Mouse (Mus musculus) ovary, postnatal 10 days (tissue): ENCODE data around the gene Arl8b.
A peak's percentile ranks its signal among the peaks of the same experiment; 100 is the strongest.

Experiments used
- DNase-seq: peaks from one replicate; pipeline ENCODE4 v3.0.0; 2022; ENCODE audit warnings: low spot score

Gene Arl8b

DNA sequence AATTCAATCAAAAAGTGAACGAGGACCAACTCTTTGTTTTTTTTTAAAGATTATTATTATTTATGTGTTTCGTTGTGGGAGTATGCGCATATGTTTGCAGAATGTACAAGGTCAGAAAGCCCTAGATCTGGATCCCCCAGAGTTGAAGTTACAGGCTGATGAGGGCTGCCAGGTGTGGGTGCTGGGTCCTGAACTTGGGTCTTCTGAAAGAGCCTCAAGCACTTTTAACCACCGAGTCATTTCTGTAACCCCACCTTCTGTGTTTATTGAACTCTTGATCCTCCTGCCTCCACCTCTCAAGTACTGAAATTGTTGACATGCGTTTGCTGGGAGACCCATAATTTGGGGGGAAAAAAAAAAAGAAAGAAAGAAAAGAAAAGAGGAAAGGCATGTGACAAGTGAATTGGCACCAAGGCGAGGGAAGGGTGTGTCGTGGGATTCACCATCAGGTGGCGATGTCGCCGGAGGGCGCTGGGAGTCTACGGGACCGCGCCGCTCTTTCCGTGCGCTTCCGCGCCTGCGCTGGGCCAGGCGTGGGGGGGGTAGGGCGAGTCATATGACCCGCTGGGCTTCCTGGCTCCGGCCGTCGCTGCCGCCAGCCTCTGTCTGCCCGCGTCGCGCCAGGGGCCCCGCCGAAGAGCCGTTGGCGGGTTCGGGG is at the start of gene Arl8b:
Gene Arl8b, plus strand, starts transcription at position 574 of the 658 bp plus-strand sequence.
- DNase-seq = peak; percentile 95

DNA sequence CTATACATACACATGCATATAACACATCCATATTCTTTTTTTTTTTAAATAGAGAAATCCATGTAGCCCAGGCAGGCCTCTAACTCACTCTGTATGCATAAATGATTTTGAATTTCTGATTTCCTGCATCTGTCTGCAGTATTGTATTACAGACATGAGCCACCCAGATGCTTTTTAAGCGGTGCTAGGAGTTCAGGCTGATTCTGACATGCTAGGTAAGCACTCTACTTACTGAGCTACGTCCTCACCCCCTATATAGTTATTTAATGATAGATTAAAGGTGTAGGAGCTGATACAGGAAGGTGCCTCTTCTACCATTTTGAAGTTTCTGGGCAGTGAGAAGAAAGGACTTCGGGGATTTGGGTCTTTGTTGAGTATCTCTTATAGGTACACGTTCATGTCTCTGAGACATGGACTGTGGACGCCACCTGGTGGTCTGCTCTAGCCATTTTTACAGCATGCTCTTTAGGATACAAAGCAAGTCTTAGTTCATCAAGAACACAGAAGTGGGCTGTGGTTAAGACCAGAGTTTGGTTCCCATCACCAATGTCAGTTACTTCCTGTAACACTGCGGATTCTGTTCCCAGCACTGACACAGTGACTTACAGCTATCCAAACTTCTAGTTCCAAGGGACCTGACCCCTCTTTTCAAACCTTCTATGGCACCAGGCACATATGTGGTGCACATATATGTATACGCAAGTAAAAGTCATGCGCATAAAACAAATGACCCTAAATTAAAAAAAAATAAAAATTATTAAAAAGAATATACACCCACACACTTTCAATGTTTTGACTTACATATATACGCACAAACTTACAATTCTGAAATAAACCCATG is 46.8 kb upstream of the Arl8b start:
- peak; percentile 27 for DNase-seq

GRCm38 (mm10) chr6:108738463-108739203 is 44.3 kb upstream of the Arl8b start:
- no peak for DNase-seq

DNA sequence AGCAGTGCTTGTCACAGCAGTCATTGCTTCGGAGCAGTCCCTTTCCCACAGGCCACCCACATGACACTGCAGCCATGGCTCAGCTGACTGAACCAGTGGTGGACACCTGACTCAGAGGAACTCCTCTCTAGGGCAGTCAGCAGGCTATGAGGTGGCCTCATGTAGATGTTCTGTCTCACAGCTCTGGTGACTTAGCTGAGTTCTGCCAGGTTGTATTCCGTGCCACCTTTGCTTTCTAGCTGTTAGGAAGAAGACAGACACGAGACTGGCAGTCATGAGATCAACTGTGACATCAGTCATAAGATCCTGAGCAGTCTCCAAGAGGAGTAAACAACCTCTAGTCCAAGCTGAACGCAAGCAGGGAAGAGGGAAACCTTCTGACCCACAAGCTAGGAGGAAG is 42.3 kb upstream of the Arl8b start:
- DNase-seq = no peak

- no peak for DNase-seq
Observed at GRCm38 (mm10) chr6:108743730-108744129, 39.2 kb upstream of the Arl8b start.

DNA sequence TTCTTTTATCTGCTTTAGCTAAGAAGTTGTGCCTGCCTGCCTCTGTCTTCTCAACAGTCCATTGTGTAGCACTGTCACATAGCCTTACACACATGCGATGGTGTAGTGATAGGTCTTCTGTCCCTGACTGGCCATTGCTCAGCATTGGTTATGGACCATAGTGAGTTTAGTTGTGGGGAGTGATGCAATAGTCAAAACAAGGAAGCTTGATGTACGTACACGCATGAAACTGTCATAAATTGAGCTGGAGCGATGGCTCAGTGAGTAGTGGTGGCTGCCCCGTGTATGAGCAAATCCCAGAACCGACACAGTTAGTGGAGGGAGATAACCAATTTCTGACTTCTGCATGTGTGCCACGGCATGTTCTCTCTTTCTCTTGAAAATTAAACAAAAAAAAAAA is 31.6 kb upstream of the Arl8b start:
- no peak for DNase-seq

DNA sequence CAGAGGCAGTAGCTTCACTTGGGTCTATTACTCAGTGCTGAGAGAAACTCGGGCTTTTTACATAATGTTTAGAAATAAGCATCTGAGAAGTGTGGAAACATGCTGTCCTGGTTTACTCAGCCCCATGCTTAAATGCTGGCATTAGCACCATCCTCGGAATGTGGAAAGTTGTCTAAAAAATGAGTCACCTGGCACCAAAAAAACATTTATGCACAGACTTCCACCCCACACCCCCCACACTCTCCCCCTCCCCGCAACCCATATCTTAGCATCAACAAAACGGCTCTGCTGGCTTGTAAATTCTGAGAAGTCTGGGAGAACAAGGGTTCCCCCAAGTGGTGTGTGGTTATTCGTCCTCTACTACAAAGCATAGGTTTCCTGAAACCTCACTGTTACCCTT is 30.5 kb upstream of the Arl8b start:
- DNase-seq = no peak

DNA sequence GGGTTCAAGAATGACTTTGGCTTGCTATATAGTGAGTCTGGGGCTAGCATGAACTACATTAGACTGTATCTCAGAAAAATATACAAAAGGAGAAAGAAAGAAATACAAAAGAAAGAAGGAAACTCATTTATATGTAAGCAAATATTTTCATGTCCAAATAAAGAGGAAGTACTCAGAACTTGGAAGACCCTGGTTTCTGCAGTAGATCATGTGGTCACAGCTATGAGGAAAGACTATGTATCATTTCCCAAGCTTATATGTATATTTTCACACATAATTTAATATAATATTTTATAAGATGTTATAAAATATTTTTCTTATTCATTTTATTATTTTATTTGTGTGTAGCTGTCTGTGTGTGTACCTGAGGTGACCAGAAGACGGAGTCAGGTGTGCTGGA is 29.4 kb upstream of the Arl8b start:
- no peak for DNase-seq

DNA sequence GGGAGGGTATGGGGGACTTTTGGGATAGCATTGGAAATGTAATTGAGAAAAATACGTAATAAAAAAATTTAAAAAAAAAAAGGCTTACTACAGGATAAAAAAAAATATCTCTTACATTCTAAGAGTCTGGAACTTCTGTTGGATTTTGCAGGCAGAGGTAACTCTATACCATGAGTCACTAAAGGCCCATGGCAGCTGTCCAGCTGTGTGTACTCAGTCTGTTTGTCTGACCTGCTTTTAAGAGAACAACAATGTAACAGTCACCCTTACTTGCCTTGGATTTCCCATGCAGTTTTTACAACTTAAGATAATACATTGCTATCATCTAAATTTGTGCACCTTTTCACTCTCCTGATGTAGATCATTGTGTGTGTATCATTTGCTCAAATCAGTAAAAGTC is 28.5 kb upstream of the Arl8b start:
- no peak for DNase-seq

DNA sequence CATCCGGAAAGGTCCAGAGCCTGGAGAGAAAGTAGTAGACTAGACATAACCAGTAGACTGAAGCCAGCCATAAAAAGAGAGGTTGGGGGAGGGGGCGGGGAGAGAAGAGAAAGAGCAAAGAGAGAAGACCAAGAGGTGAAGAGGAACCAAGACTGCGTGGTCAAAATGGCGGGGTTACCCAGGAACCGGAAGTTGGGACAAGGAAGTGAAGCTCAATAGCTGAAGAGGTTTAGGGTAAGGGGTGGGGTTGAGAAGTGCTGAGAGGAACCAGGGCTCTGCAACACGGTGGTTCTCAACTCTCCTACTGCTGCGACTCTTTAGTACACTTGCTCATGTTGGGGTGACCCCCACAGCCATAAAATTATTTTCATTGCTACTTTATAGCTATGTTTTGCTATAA is 27.0 kb upstream of the Arl8b start:
- no peak for DNase-seq

DNA sequence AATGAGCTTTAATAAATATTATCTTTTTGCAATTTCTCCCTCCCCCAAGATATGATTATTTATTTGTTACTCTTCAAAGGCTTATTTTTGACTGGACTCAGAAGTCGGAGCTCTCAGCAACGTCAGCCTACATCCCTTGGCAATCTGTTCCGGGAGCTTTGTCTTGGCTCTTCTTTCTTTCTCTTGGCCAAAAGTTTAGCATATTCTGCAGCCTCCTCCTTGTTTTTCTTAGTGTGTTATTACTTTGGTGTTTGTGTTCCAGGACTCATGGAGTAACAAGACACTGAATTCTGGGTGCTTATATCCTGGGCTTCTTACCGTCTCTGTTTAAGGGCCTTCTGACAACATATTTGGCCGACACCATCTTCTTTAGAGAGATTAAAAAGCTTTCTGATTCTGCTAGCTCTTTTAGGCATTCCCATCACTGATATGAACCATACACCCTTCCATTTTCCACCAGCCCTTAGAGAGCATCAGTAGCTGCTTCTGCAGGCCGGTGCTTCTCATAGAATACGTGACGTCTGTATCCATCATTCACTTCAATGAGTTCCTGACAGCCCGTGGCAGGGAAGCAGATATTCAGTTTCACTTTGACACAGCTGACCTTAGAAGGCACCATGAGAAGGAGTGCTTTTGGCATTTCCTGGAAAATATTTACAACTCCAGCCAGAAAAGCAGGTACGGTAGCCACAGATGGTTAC is 23.8 kb upstream of the Arl8b start:
- no peak for DNase-seq

GRCm38 (mm10) chr6:108759698-108760039 is 23.2 kb upstream of the Arl8b start:
- DNase-seq = no peak

GRCm38 (mm10) chr6:108770880-108771279 is 12.0 kb upstream of the Arl8b start:
- no peak for DNase-seq

- DNase-seq = peak; percentile 48
Observed at GRCm38 (mm10) chr6:108772913-108773312, 10.0 kb upstream of the Arl8b start.

DNA sequence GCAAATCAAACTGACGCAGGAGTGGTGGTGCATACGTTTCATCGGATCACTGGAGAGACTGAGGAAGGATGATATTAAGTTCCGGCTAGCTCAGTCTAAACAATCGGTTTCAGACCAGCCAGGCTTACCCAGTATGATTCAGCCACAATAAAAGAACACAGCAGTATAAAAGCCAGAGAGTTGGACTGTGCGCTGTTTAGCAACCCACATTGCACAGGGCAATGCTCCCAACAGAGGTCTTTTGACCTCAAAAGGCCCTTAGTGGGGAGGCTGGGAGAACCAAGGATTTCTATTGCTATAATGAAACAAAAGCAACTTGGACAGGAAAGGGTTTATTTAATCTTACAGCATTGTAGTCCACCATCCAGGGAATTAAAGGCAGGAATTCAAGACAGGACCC is 9.4 kb upstream of the Arl8b start:
- no peak for DNase-seq

GRCm38 (mm10) chr6:108776274-108776673 is 6.6 kb upstream of the Arl8b start:
- DNase-seq = no peak

DNA sequence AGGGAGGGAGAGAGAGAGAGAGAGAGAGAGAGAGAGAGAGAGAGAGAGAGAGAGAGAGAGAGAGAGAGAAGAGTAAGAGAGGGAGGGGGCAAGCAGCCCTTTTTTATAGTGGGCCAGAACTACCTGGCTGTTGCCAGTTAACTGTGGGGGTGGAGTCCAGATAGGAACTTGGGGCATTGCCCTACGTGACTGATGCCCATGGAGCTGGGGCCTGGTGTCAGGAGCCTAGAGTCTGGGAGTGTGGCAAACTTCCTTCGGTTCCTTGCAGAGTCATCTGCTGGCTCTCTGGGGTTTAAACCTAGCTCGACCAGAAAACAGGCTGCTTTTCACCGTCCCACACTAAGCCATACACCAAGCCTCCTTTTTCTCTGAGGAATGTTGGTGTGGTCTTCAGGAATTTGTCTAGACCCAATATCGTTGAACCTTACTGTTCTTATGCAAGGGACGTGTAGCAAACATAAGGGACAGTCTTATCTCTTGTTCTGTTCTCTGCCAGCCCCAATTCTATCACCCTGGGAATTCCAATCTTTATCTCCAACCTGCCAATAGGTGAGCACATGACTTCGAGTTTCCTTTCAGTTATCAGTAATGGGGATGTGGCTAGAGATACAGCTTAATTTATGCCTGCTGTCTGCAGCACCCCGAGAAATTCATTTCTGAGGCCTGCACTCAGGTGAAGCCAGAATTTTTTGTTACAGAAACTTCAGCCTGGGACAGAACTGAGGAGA is 5.2 kb upstream of the Arl8b start:
- DNase-seq = no peak

GRCm38 (mm10) chr6:108778399-108778798 is 4.5 kb upstream of the Arl8b start:
- no peak for DNase-seq

GRCm38 (mm10) chr6:108781865-108782264 is 1.0 kb upstream of the Arl8b start:
- no peak for DNase-seq

- DNase-seq = peak; percentile 19
Observed at GRCm38 (mm10) chr6:108783184-108783881, 434 bp downstream of the Arl8b start.

DNA sequence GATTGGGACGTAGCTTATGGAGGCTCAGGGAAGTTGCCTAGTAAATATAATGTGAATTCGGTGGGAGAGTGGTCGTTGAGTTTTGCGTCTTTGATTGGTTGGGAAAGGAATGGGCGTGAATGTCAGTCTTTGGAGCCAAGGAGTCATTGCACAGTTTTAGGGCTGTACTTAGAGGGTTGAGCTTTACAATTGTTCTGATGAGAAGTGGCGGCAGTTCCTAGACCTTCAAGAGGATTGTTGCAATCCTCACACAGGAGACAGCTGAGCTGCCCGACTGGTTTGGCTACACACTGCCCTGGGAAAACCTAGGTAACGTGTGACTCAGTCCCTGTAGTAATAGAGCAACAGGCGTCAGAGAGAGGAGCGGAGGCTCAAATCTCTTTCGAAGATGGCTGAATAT is 1.2 kb downstream of the Arl8b start:
- DNase-seq = no peak
